Mouse (Mus musculus): ENCODE measurements at regions not wholly inside any gene's neighbourhood (a gene's known extent, or its start where the extent isn't known, plus 50 kb on each side); places are given as distances from the start of the nearest gene placed in this dataset.

- peak; percentile 95 to 100 for DNase-seq (ENCODE audit: low spot score in 2 of 2)
These were observed 2140.3 kb upstream of the Cdh20 start for GRCm38 (mm10) chr1:102628061-102628460.

GRCm38 (mm10) chr1:102644379-102644778 is 2123.9 kb upstream of the Cdh20 start:
- DNase-seq (ENCODE audit: low spot score in 2 of 2), result no peak

GRCm38 (mm10) chr1:102687367-102688070 is 2080.8 kb upstream of the Cdh20 start:
- no peak for DNase-seq (ENCODE audit: low spot score in 2 of 2)

GRCm38 (mm10) chr1:102716459-102716858 is 2051.9 kb upstream of the Cdh20 start:
- no peak for DNase-seq (ENCODE audit: low spot score in 2 of 2)

- DNase-seq (ENCODE audit: low spot score in 2 of 2), result no peak
These were observed 2034.3 kb upstream of the Cdh20 start for GRCm38 (mm10) chr1:102733991-102734390.

GRCm38 (mm10) chr1:102735392-102735791 is 2032.9 kb upstream of the Cdh20 start:
- DNase-seq (ENCODE audit: low spot score in 2 of 2), result no peak

GRCm38 (mm10) chr1:102757941-102758340 is 2010.4 kb upstream of the Cdh20 start:
- DNase-seq (ENCODE audit: low spot score in 2 of 2), result no peak
